Mouse (Mus musculus): ENCODE measurements around the gene Rad51ap1. TPM values are rescaled to one million over a fixed set of nuclear protein-coding genes. Genes with fewer than 3 reads are reported as not detected.

Gene Rad51ap1
- total and polyA plus RNA-seq, 3 experiments, result 30.0 to 84.1 (median 79.1) TPM

GRCm38 (mm10) chr6:126910727-126911126, 28.7 kb downstream of the Rad51ap1 start:
- no peaks in the 10 kb centered on the region for H3K27me3 ChIP-seq (replicated peaks)
- peak overlapping the region; percentile 48; the same call in 1 of the 2 replicates for H3K9ac ChIP-seq (ENCODE audit: insufficient read depth, low read depth)
- DNase-seq (ENCODE audit: extremely low read depth), result peak; percentile 54
- TF ChIP-seq POLR2A (IDR thresholded peaks at IDR 0.05; ENCODE audit: low read depth, low read length), result peak; percentile 43
- no peak for TF ChIP-seq SIN3A (IDR thresholded peaks at IDR 0.05; ENCODE audit: low read length)
- no peak for TF ChIP-seq POLR2AphosphoS2 (IDR thresholded peaks at IDR 0.05; ENCODE audit: low read depth, low read length)
- no peak for TF ChIP-seq UBTF (IDR thresholded peaks at IDR 0.05; ENCODE audit: low read depth, low read length)
- TF ChIP-seq TCF12 (IDR thresholded peaks at IDR 0.05; ENCODE audit: low read depth, low read length), result no peak
- no peak for TF ChIP-seq NRF1 (IDR thresholded peaks at IDR 0.05; ENCODE audit: low read depth, low read length)
- no peak for TF ChIP-seq CHD2 (IDR thresholded peaks at IDR 0.05; ENCODE audit: low read length)
- no peak for TF ChIP-seq RCOR1 (conservative IDR thresholded peaks at IDR 0.05; ENCODE audit: low read depth, low read length)
- 0 out of 2 replicates have a peak, but pooled peaks have one; percentile 46 for TF ChIP-seq ELF1 (IDR thresholded peaks at IDR 0.05; ENCODE audit: low read depth, low read length)
- no peak for TF ChIP-seq RAD21 (IDR thresholded peaks at IDR 0.05; ENCODE audit: low read depth, low read length)
- TF ChIP-seq GABPA (IDR thresholded peaks at IDR 0.05; ENCODE audit: insufficient replicate concordance, low read depth, low read length), result no peak
- TF ChIP-seq PAX5 (IDR thresholded peaks at IDR 0.05; ENCODE audit: low read length), result no peak
- no peak for TF ChIP-seq USF1 (IDR thresholded peaks at IDR 0.05; ENCODE audit: low read depth, low read length)
- no peak for TF ChIP-seq EP300 (IDR thresholded peaks at IDR 0.05; ENCODE audit: low read length)
- no peak for TF ChIP-seq ZKSCAN1 (IDR thresholded peaks at IDR 0.05; ENCODE audit: borderline replicate concordance, low read depth, low read length)
- no peak for TF ChIP-seq USF2 (conservative IDR thresholded peaks at IDR 0.05; ENCODE audit: low read depth, low read length)
- no peak for TF ChIP-seq KAT2A (IDR thresholded peaks at IDR 0.05; ENCODE audit: insufficient replicate concordance, low read length)
- 0 out of 2 replicates have a peak, but pooled peaks have one; percentile 14 for TF ChIP-seq HCFC1 (IDR thresholded peaks at IDR 0.05; ENCODE audit: low read depth, low read length)
- TF ChIP-seq MAX (IDR thresholded peaks at IDR 0.05; ENCODE audit: low read length), result no peak
- TF ChIP-seq CTCF (conservative IDR thresholded peaks at IDR 0.05 in 1 of 2, IDR thresholded peaks at IDR 0.05 in 1 of 2; ENCODE audit: low read depth in 2 of 2, low read length in 2 of 2), result no peak
- TF ChIP-seq ETS1 (conservative IDR thresholded peaks at IDR 0.05; ENCODE audit: low read depth, low read length), result no peak
- TF ChIP-seq IRF4 (IDR thresholded peaks at IDR 0.05; ENCODE audit: low read depth, low read length), result peak; percentile 16; the same call in 1 of the 2 replicates
- no peak for TF ChIP-seq E2F4 (IDR thresholded peaks at IDR 0.05; ENCODE audit: insufficient replicate concordance, low read depth, low read length)
- TF ChIP-seq BHLHE40 (IDR thresholded peaks at IDR 0.05; ENCODE audit: low read depth, low read length), result no peak
- no peak for TF ChIP-seq JUN (IDR thresholded peaks at IDR 0.05; ENCODE audit: insufficient read depth, low read depth, low read length)
- no peak for TF ChIP-seq JUND (conservative IDR thresholded peaks at IDR 0.05; ENCODE audit: low read depth, low read length)
- no peak for TF ChIP-seq MYC (IDR thresholded peaks at IDR 0.05; ENCODE audit: low read depth, low read length)
- no peak for TF ChIP-seq TBP (conservative IDR thresholded peaks at IDR 0.05; ENCODE audit: low read depth, low read length)
- in situ Hi-C loops (cut with MboI; ENCODE audit: low pct_ligation_motif_present, low pct_unique_long_range_greater_than_20kb, low sequenced_read_pairs) (no loop called here), dilution Hi-C loops (cut with MboI; ENCODE audit: extremely low pct_ligation_motif_present, extremely low pct_unique_long_range_greater_than_20kb, low sequenced_read_pairs) (no loop called here)
- no peaks in the 10 kb centered on the region for H3K36me3 ChIP-seq (replicated peaks in 1 of 2; ENCODE audit: control insufficient read depth in 1 of 2, insufficient read depth in 1 of 2, low read length in 1 of 2)
- peaks cover 12 to 44% of the 10 kb centered on the region in 2 experiments; a peak in 3 of 4 replicates for H3K4me1 ChIP-seq (ENCODE audit: control insufficient read depth in 1 of 2, insufficient read depth in 2 of 2)
- H3K9me3 ChIP-seq (replicated peaks; ENCODE audit: low read length), result no peaks in the 10 kb centered on the region
- peak overlapping the region; percentile 10 to 35 (median 32) for H3K4me3 ChIP-seq (replicated peaks in 1 of 3; ENCODE audit: low read depth in 2 of 3, low read length in 2 of 3, poor library complexity in 1 of 3)
- peak overlapping the region; percentile 80 for H3K4me2 ChIP-seq (ENCODE audit: insufficient read depth, low read depth, poor library complexity, severe bottlenecking)
- 0 out of 2 replicates have a peak, but pooled peaks cover 4% of the 10 kb centered on the region for H3K79me2 ChIP-seq (replicated peaks; ENCODE audit: control insufficient read depth, extremely low read depth, insufficient read depth, poor library complexity, severe bottlenecking)
- H3K27ac ChIP-seq (ENCODE audit: insufficient read depth, low read depth), result peak overlapping the region; percentile 34; the same call in 1 of the 2 replicates

All from CH12.LX (cell line).